Mouse (Mus musculus) macrophage (primary cell): ENCODE data around the gene Ugt1a6b. TPM values are rescaled to one million over a fixed set of nuclear protein-coding genes. Genes with fewer than 3 reads are reported as not detected.

Experiments used
- H3K27ac ChIP-seq: fragments of 350-480 bp; formaldehyde crosslinking; 2 replicates; pipeline ENCODE4 v1.9.0; 2021
- H3K36me3 ChIP-seq: fragments of 350-480 bp; formaldehyde crosslinking; 2 replicates; pipeline ENCODE4 v1.9.0; 2021; ENCODE audit errors: inconsistent target
- H3K4me3 ChIP-seq: fragments of 350-480 bp; formaldehyde crosslinking; 2 replicates; pipeline ENCODE4 v1.9.0; 2021; ENCODE audit errors: inconsistent target
- H3K79me2 ChIP-seq: fragments of 350-480 bp; formaldehyde crosslinking; 2 replicates; pipeline ENCODE4 v1.9.0; 2021; ENCODE audit errors: inconsistent target
- WGBS: methylation state at CpG from one replicate; pipeline ENCODE4 v1.1.7; 2026; ENCODE audit warnings: inconsistent platforms; ENCODE audit not compliant: missing documents; 5-methylcytosine and 5-hydroxymethylcytosine counted together
- polyA plus RNA-seq: library from polyadenylated mRNA; stranded (reverse); fragments of 250-400 nt; gene quantifications from 3 replicates; pipeline ENCODE4 v1.2.4, GENCODE M21; 2018; ENCODE audit warnings: inconsistent platforms

Gene Ugt1a6b
- polyA plus RNA-seq, 1 experiment from 2014 or later, result 0.37 TPM

- no peak overlapping the region for H3K4me3 ChIP-seq
- H3K36me3 ChIP-seq, result peaks cover 15% of the 10 kb centered on the region
- no peaks in the 10 kb centered on the region for H3K79me2 ChIP-seq
- WGBS, result 51% methylated on average over 8 of the region's 8 CpGs
- no peak overlapping the region for H3K27ac ChIP-seq
These were observed 156.0 kb downstream of the Ugt1a6b start for GRCm38 (mm10) chr1:88258881-88259642.

DNA sequence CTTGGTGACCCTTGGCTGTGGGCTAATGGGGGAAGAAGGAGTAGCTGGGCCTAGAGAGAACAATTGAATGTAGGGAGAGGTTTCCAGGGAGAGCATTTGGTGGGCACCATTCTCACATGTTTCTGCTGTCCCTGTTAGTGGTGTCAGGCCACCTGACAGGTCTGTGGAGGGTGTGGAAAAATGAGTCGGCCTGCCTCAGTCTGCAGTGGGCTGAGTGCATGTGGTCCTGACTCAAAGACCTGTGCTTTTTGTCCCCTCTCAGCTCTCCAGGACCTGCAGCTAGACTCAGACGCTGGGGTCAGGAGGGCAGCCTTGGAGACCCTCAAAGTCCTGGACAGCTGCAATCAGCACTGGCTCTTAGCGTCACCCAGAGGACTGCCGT, 156.6 kb downstream of the Ugt1a6b start:
- Histone ChIP-seq H3K79me2 (no peaks in the 10 kb centered on the region), H3K36me3 (peaks cover 20% of the 10 kb centered on the region), H3K4me3 (no peak overlapping the region), H3K27ac (no peak overlapping the region)
- 85% methylated on average over 4 of the region's 4 CpGs for WGBS

GRCm38 (mm10) chr1:88260114-88260513, 157.1 kb downstream of the Ugt1a6b start:
- no peak overlapping the region for H3K4me3 ChIP-seq
- 82% methylated on average over 6 of the region's 6 CpGs for WGBS
- no peak overlapping the region for H3K27ac ChIP-seq
- peaks cover 25% of the 10 kb centered on the region for H3K36me3 ChIP-seq
- no peaks in the 10 kb centered on the region for H3K79me2 ChIP-seq

DNA sequence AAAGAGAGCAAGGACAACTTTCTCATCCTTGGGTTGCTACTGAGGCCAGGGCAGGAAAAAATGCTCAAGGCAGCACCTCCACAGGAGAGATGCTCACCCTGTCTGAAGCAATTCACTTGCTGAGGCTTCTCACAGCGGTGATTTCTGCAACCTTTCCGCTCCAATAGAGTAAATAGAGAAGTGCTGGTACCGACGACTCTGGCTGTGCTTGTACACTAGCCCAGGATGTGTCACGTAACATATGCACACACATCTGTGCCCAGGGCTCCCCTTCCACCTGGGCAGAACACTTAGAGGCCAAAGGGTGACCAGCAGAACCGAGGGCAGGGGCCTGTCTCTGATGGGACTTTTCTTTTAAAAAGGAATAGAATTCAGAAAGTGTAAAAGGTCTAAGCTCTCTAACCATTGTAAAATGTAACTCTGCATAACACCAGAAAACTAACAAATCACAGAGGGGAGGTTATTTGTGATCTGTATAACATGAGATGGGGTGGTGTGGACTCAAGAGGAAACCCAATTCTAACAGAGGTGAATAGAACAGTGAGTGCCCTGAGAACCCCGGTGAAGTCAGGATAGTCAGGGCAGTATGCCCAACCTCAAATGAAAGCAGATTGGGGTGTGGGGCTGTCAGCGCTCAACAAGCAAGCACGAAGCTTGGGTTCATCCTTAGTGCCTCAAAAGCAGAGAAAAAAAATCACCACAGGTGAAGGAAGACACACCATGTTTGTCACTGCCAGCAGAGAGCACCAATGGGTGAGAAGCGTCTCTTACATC, 157.7 kb downstream of the Ugt1a6b start:
- WGBS, result 63% methylated on average over 10 of the region's 10 CpGs
- peaks cover 32% of the 10 kb centered on the region for H3K36me3 ChIP-seq
- H3K4me3 ChIP-seq, result no peak overlapping the region
- H3K79me2 ChIP-seq, result no peaks in the 10 kb centered on the region
- no peak overlapping the region for H3K27ac ChIP-seq

DNA sequence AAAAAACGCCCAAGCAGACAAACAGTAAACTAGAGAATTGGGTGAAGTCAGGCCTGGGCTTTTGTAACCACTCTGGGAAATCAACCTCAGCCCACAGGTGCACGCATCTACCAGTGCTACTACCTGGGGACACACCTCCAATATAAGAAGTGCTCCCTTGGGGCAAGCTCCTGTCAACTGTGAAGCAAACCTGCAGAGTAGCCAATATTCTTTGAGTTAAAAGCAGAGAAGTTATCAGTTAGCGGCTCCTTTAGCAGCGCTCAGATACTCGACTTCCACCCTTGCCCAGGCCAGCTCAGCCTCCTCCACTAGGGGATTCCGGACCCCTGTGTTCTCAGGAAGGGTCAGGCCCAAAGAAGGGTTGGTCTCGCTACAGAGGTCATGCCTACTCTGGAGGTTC, 158.7 kb downstream of the Ugt1a6b start:
- Histone ChIP-seq H3K4me3 (no peak overlapping the region), H3K27ac (no peak overlapping the region), H3K79me2 (no peaks in the 10 kb centered on the region), H3K36me3 (peaks cover 41% of the 10 kb centered on the region)
- WGBS, result 88% methylated on average over 7 of the region's 7 CpGs

DNA sequence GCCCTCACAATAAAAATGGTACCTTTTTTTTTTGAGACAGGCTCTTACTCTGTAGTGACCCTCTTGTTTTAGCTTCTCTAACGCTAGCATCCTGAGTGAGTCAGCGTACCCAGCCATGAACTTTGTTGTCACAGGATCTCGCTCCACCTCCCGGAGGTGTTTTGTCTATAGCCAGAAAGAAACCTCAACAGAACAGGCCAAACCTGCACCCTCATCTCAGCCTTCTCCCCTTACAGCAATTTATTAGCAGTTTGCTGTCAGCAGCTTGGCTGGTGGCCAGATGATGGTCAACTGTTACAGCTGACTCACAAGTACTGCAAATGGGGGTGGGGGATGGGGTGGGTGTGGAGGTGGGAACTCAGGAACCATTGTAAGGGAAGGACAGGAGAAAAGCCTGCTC, 159.2 kb downstream of the Ugt1a6b start:
- H3K36me3 ChIP-seq, result peaks cover 47% of the 10 kb centered on the region
- H3K79me2 ChIP-seq, result no peaks in the 10 kb centered on the region
- 48% methylated on average over 4 of the region's 4 CpGs for WGBS
- H3K4me3 ChIP-seq, result no peak overlapping the region
- H3K27ac ChIP-seq, result no peak overlapping the region

GRCm38 (mm10) chr1:88262961-88263360, 159.9 kb downstream of the Ugt1a6b start:
- WGBS, result 73% methylated on average over 6 of the region's 6 CpGs
- H3K79me2 ChIP-seq, result no peaks in the 10 kb centered on the region
- H3K36me3 ChIP-seq, result peaks cover 54% of the 10 kb centered on the region
- no peak overlapping the region for H3K27ac ChIP-seq
- H3K4me3 ChIP-seq, result no peak overlapping the region

DNA sequence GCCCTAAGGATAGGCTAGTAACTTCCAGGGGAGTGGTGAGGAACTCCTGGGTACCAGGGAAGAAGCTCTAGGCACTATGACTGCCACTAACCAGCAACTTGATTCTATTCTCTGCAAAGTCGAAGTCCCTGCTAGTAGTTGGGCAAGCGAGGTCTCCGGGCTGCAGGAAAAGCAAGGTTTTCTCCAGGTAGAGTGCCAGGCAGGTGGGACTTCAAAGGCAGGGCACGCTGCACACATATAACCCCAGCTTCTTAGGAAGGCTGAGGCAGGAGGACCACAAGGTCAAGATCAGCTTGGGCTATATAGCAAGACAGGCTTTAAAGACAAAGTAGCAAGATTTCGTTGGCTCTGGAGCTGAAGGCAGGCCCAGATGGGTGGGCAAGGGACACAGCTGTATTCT, 160.7 kb downstream of the Ugt1a6b start:
- Histone ChIP-seq H3K4me3 (no peak overlapping the region), H3K27ac (no peak overlapping the region), H3K79me2 (no peaks in the 10 kb centered on the region), H3K36me3 (peaks cover 62% of the 10 kb centered on the region)
- 92% methylated on average over 5 of the region's 5 CpGs for WGBS

DNA sequence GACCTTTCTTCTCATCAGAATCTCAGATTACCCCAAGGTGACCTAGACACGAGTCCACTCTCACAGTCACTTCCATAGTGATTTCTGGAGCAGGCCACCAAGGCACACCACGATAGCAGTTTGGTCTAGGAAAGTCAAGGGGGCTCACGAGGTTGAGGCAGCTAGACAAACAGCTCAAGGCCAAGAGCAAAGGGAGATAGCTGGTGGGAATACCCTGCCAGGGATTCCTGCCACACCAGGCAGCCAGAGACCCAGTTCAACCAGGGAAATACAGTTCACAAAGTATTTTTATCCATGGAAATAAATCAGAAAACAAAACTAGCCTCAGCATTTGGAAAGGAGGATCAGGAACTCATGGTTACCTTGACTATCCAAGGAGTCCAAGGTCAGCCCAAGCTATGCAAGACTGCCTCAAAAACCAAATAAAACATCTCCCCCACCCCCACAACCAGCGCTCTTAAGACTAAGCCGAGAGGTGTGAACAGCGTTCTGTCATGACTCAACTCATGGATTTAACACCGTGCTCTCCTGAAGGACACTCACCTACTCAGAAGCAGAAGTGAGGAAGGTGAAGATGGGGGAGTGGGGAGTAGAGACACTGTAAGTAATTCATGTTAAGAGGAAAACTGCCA, 161.3 kb downstream of the Ugt1a6b start:
- WGBS, result 93% methylated on average over 7 of the region's 7 CpGs
- no peak overlapping the region for H3K27ac ChIP-seq
- H3K79me2 ChIP-seq, result no peaks in the 10 kb centered on the region
- peaks cover 68% of the 10 kb centered on the region for H3K36me3 ChIP-seq
- no peak overlapping the region for H3K4me3 ChIP-seq

- no peaks in the 10 kb centered on the region for H3K79me2 ChIP-seq
- no peak overlapping the region for H3K27ac ChIP-seq
- WGBS, result 75% methylated on average over 4 of the region's 4 CpGs
- H3K4me3 ChIP-seq, result no peak overlapping the region
- peaks cover 73% of the 10 kb centered on the region for H3K36me3 ChIP-seq
These were observed 161.8 kb downstream of the Ugt1a6b start for GRCm38 (mm10) chr1:88264869-88265240.

GRCm38 (mm10) chr1:88266123-88266522, 163.1 kb downstream of the Ugt1a6b start:
- WGBS, result 86% methylated on average over 13 of the region's 13 CpGs
- H3K79me2 ChIP-seq, result no peaks in the 10 kb centered on the region

DNA sequence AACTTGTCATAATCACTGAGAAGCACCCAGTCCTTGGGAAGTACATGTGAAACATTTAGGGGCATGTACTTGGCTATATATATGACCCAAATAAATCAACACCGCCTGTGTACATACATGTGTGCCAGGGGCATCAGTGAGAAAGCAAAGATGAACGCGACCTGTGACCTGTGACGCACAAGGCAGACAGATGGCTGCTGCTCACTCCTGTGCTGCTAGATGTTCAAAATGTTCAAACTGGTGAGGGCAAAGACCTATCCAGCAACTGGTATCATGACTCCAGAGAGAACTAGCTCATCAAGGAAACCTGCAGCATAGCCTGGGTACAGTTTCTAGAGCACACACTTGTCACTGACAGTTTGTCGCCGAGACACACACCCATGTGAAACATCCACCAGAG, 164.4 kb downstream of the Ugt1a6b start:
- peaks cover 75% of the 10 kb centered on the region for H3K36me3 ChIP-seq
- WGBS, result 95% methylated on average over 6 of the region's 6 CpGs

More at GRCm38 (mm10) chr1:88266123-88266522, 163.1 kb downstream of the Ugt1a6b start:
- H3K36me3 ChIP-seq, result peaks cover 75% of the 10 kb centered on the region
- no peak overlapping the region for H3K27ac ChIP-seq
- H3K4me3 ChIP-seq, result no peak overlapping the region

GRCm38 (mm10) chr1:88268070-88268469, 165.0 kb downstream of the Ugt1a6b start:
- Histone ChIP-seq H3K4me3 (no peak overlapping the region), H3K79me2 (no peaks in the 10 kb centered on the region), H3K36me3 (peaks cover 75% of the 10 kb centered on the region), H3K27ac (no peak overlapping the region)
- 85% methylated on average over 6 of the region's 6 CpGs for WGBS

More for the DNA sequence above, 164.4 kb downstream of the Ugt1a6b start:
- Histone ChIP-seq H3K79me2 (no peaks in the 10 kb centered on the region), H3K4me3 (no peak overlapping the region), H3K27ac (no peak overlapping the region)
